Mouse (Mus musculus) hindbrain, embryonic 13.5 days (tissue): ENCODE data around the gene Rbpms2. TPM values are rescaled to one million over a fixed set of nuclear protein-coding genes. Genes with fewer than 3 reads are reported as not detected.

Experiments
- ATAC-seq: fragments of 200-750 bp; cut with Nextera tagmentation; 2 replicates; pipeline ENCODE4 v1.8.0; 2017; ENCODE audit warnings: moderate TSS enrichment; ENCODE audit not compliant: low FRiP score
- H3K27ac ChIP-seq: fragments of 300-500 bp; sonication (generic); 2 replicates; pipeline ENCODE4 v1.5.1; 2015; ENCODE audit warnings: inconsistent platforms, mild to moderate bottlenecking, moderate library complexity
- H3K27me3 ChIP-seq: fragments of 300-500 bp; sonication (generic); 2 replicates; pipeline ENCODE4 v1.6.1; 2015; ENCODE audit warnings: mild to moderate bottlenecking, inconsistent platforms
- H3K36me3 ChIP-seq: fragments of 300-500 bp; sonication (generic); 2 replicates; pipeline ENCODE4 v1.6.1; 2015; ENCODE audit warnings: mild to moderate bottlenecking, inconsistent platforms
- H3K4me1 ChIP-seq: fragments of 300-500 bp; sonication (generic); replicated peaks from 2 replicates; pipeline ENCODE4 v1.6.1; 2015; ENCODE audit warnings: inconsistent platforms
- H3K4me2 ChIP-seq: fragments of 300-500 bp; sonication (generic); 2 replicates; pipeline ENCODE4 v1.6.1; 2015; ENCODE audit warnings: inconsistent platforms, mild to moderate bottlenecking, moderate library complexity
- H3K4me3 ChIP-seq: fragments of 300-500 bp; sonication (generic); 2 replicates; pipeline ENCODE4 v1.5.1; 2015; ENCODE audit warnings: mild to moderate bottlenecking, inconsistent platforms
- H3K9ac ChIP-seq: fragments of 300-500 bp; sonication (generic); 2 replicates; pipeline ENCODE4 v1.6.1; 2015; ENCODE audit warnings: mild to moderate bottlenecking, inconsistent platforms
- H3K9me3 ChIP-seq: fragments of 300-500 bp; sonication (generic); 2 replicates; pipeline ENCODE4 v1.6.1; 2016; ENCODE audit warnings: inconsistent platforms
- WGBS: fragments of 180-500 bp; shearing (Covaris S2); methylation state at CpG from one replicate; pipeline ENCODE4 v1.1.7; 2015; 5-methylcytosine and 5-hydroxymethylcytosine counted together
- polyA plus RNA-seq: library from polyadenylated mRNA; unstranded; fragments of >200 nt; fragmentation: Nextera tagmentation; extraction: Ambion mirVana; gene quantifications from 2 replicates; pipeline ENCODE4 v1.2.1, GENCODE M21; 2015

Rbpms2 gene
- polyA plus RNA-seq: 5.0 and 5.4 TPM in 2 replicates

GRCm38 (mm10) chr9:65629025-65629766, at the start of gene Rbpms2:
Gene Rbpms2 (plus strand): TSS chr9:65629648.
- Histone ChIP-seq H3K27me3 (peaks cover 70% of the 10 kb centered on the region), H3K9ac (peak within 1 kb of the TSS; percentile 78), H3K4me3 (peak within 1 kb of the TSS; percentile 68), H3K36me3 (no peaks in the 10 kb centered on the region), H3K27ac (no peak within 1 kb of the TSS), H3K4me2 (peak within 1 kb of the TSS; percentile 93), H3K4me1 (peaks cover 27% of the 10 kb centered on the region), H3K9me3 (no peaks in the 10 kb centered on the region)
- WGBS: 2% methylated on average over 40 of the region's 40 CpGs
- ATAC-seq: no peak

- Histone ChIP-seq H3K4me3 (peak within 1 kb of the TSS; percentile 54), H3K4me2 (peak within 1 kb of the TSS; percentile 61), H3K27ac (peak within 1 kb of the TSS; percentile 71), H3K4me1 (peaks cover 48% of the 10 kb centered on the region), H3K9ac (peak within 1 kb of the TSS; percentile 75), H3K9me3 (no peaks in the 10 kb centered on the region), H3K27me3 (no peaks in the 10 kb centered on the region), H3K36me3 (no peaks in the 10 kb centered on the region)
- ATAC-seq: peak; percentile 93
- WGBS: under 1% methylated on average over 42 of the region's 45 CpGs
Observed at GRCm38 (mm10) chr9:65579781-65580371, 49.6 kb upstream of the Rbpms2 start, which contains the start of gene Plekho2. Gene Plekho2 (minus strand): TSS chr9:65580040.

GRCm38 (mm10) chr9:65580401-65581256, 48.8 kb upstream of the Rbpms2 start:
- H3K4me2 ChIP-seq: peak overlapping the region; percentile 61
- H3K9ac ChIP-seq: peak overlapping the region; percentile 66
- WGBS: 7% methylated on average over 29 of the region's 29 CpGs
- H3K27me3 ChIP-seq: no peaks in the 10 kb centered on the region
- H3K4me3 ChIP-seq: peak overlapping the region; percentile 54
- H3K9me3 ChIP-seq: no peaks in the 10 kb centered on the region
- no peaks in the 10 kb centered on the region for H3K36me3 ChIP-seq
- H3K4me1 ChIP-seq: peaks cover 41% of the 10 kb centered on the region
- ATAC-seq: peak; percentile 77
- peak overlapping the region; percentile 71 for H3K27ac ChIP-seq

GRCm38 (mm10) chr9:65583045-65583444, 46.4 kb upstream of the Rbpms2 start:
- 37% methylated on average over 8 of the region's 8 CpGs for WGBS
- peaks cover 38% of the 10 kb centered on the region for H3K4me1 ChIP-seq

GRCm38 (mm10) chr9:65586406-65587269, 42.8 kb upstream of the Rbpms2 start, which contains the start of gene Pif1:
Gene Pif1 (plus strand): TSS chr9:65587160.
- H3K9ac ChIP-seq: peak within 1 kb of the TSS; percentile 67
- H3K36me3 ChIP-seq: no peaks in the 10 kb centered on the region
- H3K9me3 ChIP-seq: no peaks in the 10 kb centered on the region
- H3K27me3 ChIP-seq: peaks cover 7% of the 10 kb centered on the region; the same call in 1 of the 2 replicates
- H3K27ac ChIP-seq: no peak within 1 kb of the TSS
- H3K4me1 ChIP-seq: peaks cover 33% of the 10 kb centered on the region
- H3K4me2 ChIP-seq: peak within 1 kb of the TSS; percentile 99
- ATAC-seq: peak; percentile 81
- 11% methylated on average over 28 of the region's 28 CpGs for WGBS
- peak within 1 kb of the TSS; percentile 51 for H3K4me3 ChIP-seq

More at GRCm38 (mm10) chr9:65583045-65583444, 46.4 kb upstream of the Rbpms2 start:
- Histone ChIP-seq H3K9ac (no peak overlapping the region), H3K36me3 (no peaks in the 10 kb centered on the region), H3K9me3 (no peaks in the 10 kb centered on the region), H3K27ac (no peak overlapping the region), H3K4me3 (no peak overlapping the region), H3K27me3 (no peaks in the 10 kb centered on the region), H3K4me2 (no peak overlapping the region)
- no peak for ATAC-seq

GRCm38 (mm10) chr9:65587270-65587572, 42.2 kb upstream of the Rbpms2 start:
- peak overlapping the region; percentile 99 for H3K4me2 ChIP-seq
- no peaks in the 10 kb centered on the region for H3K9me3 ChIP-seq
- no peak overlapping the region for H3K27ac ChIP-seq
- WGBS: 0% methylated on average over 6 of the region's 6 CpGs
- H3K4me1 ChIP-seq: peaks cover 33% of the 10 kb centered on the region
- peak overlapping the region; percentile 67 for H3K9ac ChIP-seq
- peaks cover 7% of the 10 kb centered on the region; the same call in 1 of the 2 replicates for H3K27me3 ChIP-seq
- no peaks in the 10 kb centered on the region for H3K36me3 ChIP-seq
- H3K4me3 ChIP-seq: peak overlapping the region; percentile 51
- peak; percentile 22; the same call in 1 of the 2 replicates for ATAC-seq

- H3K27ac ChIP-seq: no peak overlapping the region
Observed at GRCm38 (mm10) chr9:65587573-65588358, 41.7 kb upstream of the Rbpms2 start.

GRCm38 (mm10) chr9:65589091-65589490, 40.4 kb upstream of the Rbpms2 start:
- peaks cover 7% of the 10 kb centered on the region; the same call in 1 of the 2 replicates for H3K27me3 ChIP-seq
- H3K9me3 ChIP-seq: no peaks in the 10 kb centered on the region
- H3K4me1 ChIP-seq: peaks cover 33% of the 10 kb centered on the region
- peak overlapping the region; percentile 99 for H3K4me2 ChIP-seq
- 95% methylated on average over 3 of the region's 3 CpGs for WGBS
- H3K27ac ChIP-seq: no peak overlapping the region
- ATAC-seq: no peak
- peak overlapping the region; percentile 29; the same call in 1 of the 2 replicates for H3K9ac ChIP-seq
- peak overlapping the region; percentile 51 for H3K4me3 ChIP-seq
- H3K36me3 ChIP-seq: peaks cover 7% of the 10 kb centered on the region; the same call in 1 of the 2 replicates

More at GRCm38 (mm10) chr9:65587573-65588358, 41.7 kb upstream of the Rbpms2 start:
- Histone ChIP-seq H3K36me3 (no peaks in the 10 kb centered on the region), H3K4me1 (peaks cover 33% of the 10 kb centered on the region), H3K27me3 (peaks cover 7% of the 10 kb centered on the region; the same call in 1 of the 2 replicates), H3K4me3 (peak overlapping the region; percentile 51), H3K9me3 (no peaks in the 10 kb centered on the region), H3K4me2 (peak overlapping the region; percentile 99), H3K9ac (peak overlapping the region; percentile 67)
- no peak for ATAC-seq
- under 1% methylated on average over 64 of the region's 64 CpGs for WGBS

- no peak for ATAC-seq
- WGBS: 95% methylated on average over 3 of the region's 3 CpGs
- H3K9ac ChIP-seq: no peak overlapping the region
- H3K4me2 ChIP-seq: no peak overlapping the region
- peaks cover 22% of the 10 kb centered on the region for H3K4me1 ChIP-seq
- H3K27me3 ChIP-seq: peaks cover 7% of the 10 kb centered on the region; the same call in 1 of the 2 replicates
- H3K36me3 ChIP-seq: peaks cover 7% of the 10 kb centered on the region; the same call in 1 of the 2 replicates
- no peaks in the 10 kb centered on the region for H3K9me3 ChIP-seq
- no peak overlapping the region for H3K27ac ChIP-seq
- H3K4me3 ChIP-seq: no peak overlapping the region
Observed at GRCm38 (mm10) chr9:65592721-65593120, 36.7 kb upstream of the Rbpms2 start.

- 83% methylated on average over 9 of the region's 9 CpGs for WGBS
- Histone ChIP-seq H3K4me1 (peaks cover 13% of the 10 kb centered on the region), H3K27me3 (peaks cover 7% of the 10 kb centered on the region; the same call in 1 of the 2 replicates), H3K9ac (no peak overlapping the region), H3K9me3 (no peaks in the 10 kb centered on the region), H3K4me2 (no peak overlapping the region), H3K36me3 (peaks cover 7% of the 10 kb centered on the region; the same call in 1 of the 2 replicates), H3K4me3 (no peak overlapping the region), H3K27ac (no peak overlapping the region)
- no peak for ATAC-seq
Observed at GRCm38 (mm10) chr9:65593596-65593995, 35.9 kb upstream of the Rbpms2 start.
